Mouse (Mus musculus) stomach, postnatal 0 days (tissue): ENCODE results near the gene Dact2. TPM values are rescaled to one million over a fixed set of nuclear protein-coding genes. Genes with fewer than 3 reads are reported as not detected.

Source experiments
- ATAC-seq: fragments of 200-750 bp; cut with Nextera tagmentation; 2 replicates; pipeline ENCODE4 v1.8.0; 2017; ENCODE audit not compliant: low FRiP score, low TSS enrichment
- DNase-seq: peaks from one replicate; pipeline ENCODE4 v3.0.0-alpha.2; 2016; ENCODE audit warnings: low spot score
- H3K27ac ChIP-seq: fragments of 300-500 bp; sonication (generic); replicated peaks from 2 replicates; pipeline ENCODE4 v1.5.1; 2014; ENCODE audit warnings: mild to moderate bottlenecking, control low read depth
- H3K27me3 ChIP-seq: fragments of 300-500 bp; sonication (generic); 2 replicates; pipeline ENCODE4 v1.6.1; 2014; ENCODE audit warnings: low read length; ENCODE audit not compliant: control insufficient read depth, insufficient read depth
- H3K36me3 ChIP-seq: fragments of 300-500 bp; sonication (generic); 2 replicates; pipeline ENCODE4 v1.6.1; 2014; ENCODE audit warnings: low read length, mixed read lengths; ENCODE audit not compliant: control insufficient read depth, insufficient read depth
- H3K4me1 ChIP-seq: fragments of 300-500 bp; sonication (generic); replicated peaks from 2 replicates; pipeline ENCODE4 v1.6.1; 2014; ENCODE audit warnings: antibody characterized with exemption; ENCODE audit not compliant: control insufficient read depth, insufficient read depth
- H3K4me2 ChIP-seq: fragments of 300-500 bp; sonication (generic); replicated peaks from 2 replicates; pipeline ENCODE4 v1.6.1; 2014; ENCODE audit warnings: low read depth, mild to moderate bottlenecking, control low read depth, moderate library complexity
- H3K4me3 ChIP-seq: fragments of 300-500 bp; sonication (generic); 2 replicates; pipeline ENCODE4 v1.5.1; 2014; ENCODE audit warnings: low read depth, low read length, control low read depth
- H3K9ac ChIP-seq: fragments of 300-500 bp; sonication (generic); 2 replicates; pipeline ENCODE4 v1.6.1; 2014; ENCODE audit warnings: mild to moderate bottlenecking, low read length, control low read depth, mixed read lengths
- H3K9me3 ChIP-seq: fragments of 300-500 bp; sonication (generic); 2 replicates; pipeline ENCODE4 v1.6.1; 2016; ENCODE audit warnings: low read length; ENCODE audit not compliant: control insufficient read depth
- CTCF ChIP-seq: IDR thresholded peaks from 2 replicates; pipeline ENCODE4 v1.5.1; 2016; ENCODE audit warnings: antibody characterized with exemption, low read depth, mild to moderate bottlenecking, moderate library complexity
- EP300 ChIP-seq: optimal IDR thresholded peaks from 2 replicates; pipeline ENCODE3; 2016; ENCODE audit warnings: antibody characterized with exemption
- WGBS: fragments of 180-500 bp; shearing (Covaris S2); extraction: QIAGEN DNeasy Blood & Tissue Kit; methylation state at CpG from one replicate; pipeline ENCODE4 v1.1.7; 2014; 5-methylcytosine and 5-hydroxymethylcytosine counted together
- polyA plus RNA-seq: library from polyadenylated mRNA; unstranded; fragments of >200 nt; fragmentation: Nextera tagmentation; extraction: Ambion mirVana; gene quantifications from 2 replicates; pipeline ENCODE4 v1.2.1, GENCODE M21; 2015

Dact2 gene
- polyA plus RNA-seq, 1 experiment from 2014 or later: 1.8 TPM

- TF ChIP-seq CTCF (no peak), EP300 (no peak)
- Histone ChIP-seq H3K4me1 (no peaks in the 10 kb centered on the region; the same call in 1 of the 2 replicates), H3K27ac (peak overlapping the region; percentile 49), H3K27me3 (no peaks in the 10 kb centered on the region), H3K9me3 (no peaks in the 10 kb centered on the region), H3K36me3 (no peaks in the 10 kb centered on the region), H3K4me2 (no peak overlapping the region), H3K4me3 (no peak overlapping the region), H3K9ac (no peak overlapping the region)
- no peak for ATAC-seq
- WGBS: 51% methylated on average over 11 of the region's 11 CpGs
- DNase-seq: no peak
These were observed 40.3 kb upstream of the Dact2 start for GRCm38 (mm10) chr17:14244195-14244965.

- Histone ChIP-seq H3K36me3 (no peaks in the 10 kb centered on the region), H3K9me3 (no peaks in the 10 kb centered on the region), H3K27ac (no peak overlapping the region), H3K4me1 (no peaks in the 10 kb centered on the region; the same call in 1 of the 2 replicates), H3K4me2 (no peak overlapping the region), H3K9ac (no peak overlapping the region), H3K4me3 (no peak overlapping the region), H3K27me3 (no peaks in the 10 kb centered on the region)
- WGBS: 85% methylated on average over 8 of the region's 8 CpGs
- ATAC-seq: no peak
- TF ChIP-seq CTCF (no peak), EP300 (no peak)
- DNase-seq: no peak
These were observed 38.5 kb upstream of the Dact2 start for GRCm38 (mm10) chr17:14242634-14243033.

- TF ChIP-seq EP300 (no peak), CTCF (no peak)
- no peak for DNase-seq
- Histone ChIP-seq H3K4me1 (no peaks in the 10 kb centered on the region; the same call in 1 of the 2 replicates), H3K4me2 (no peak overlapping the region), H3K27me3 (no peaks in the 10 kb centered on the region), H3K9me3 (no peaks in the 10 kb centered on the region), H3K4me3 (no peak overlapping the region), H3K9ac (no peak overlapping the region), H3K36me3 (no peaks in the 10 kb centered on the region), H3K27ac (no peak overlapping the region)
- ATAC-seq: peak; percentile 35; the same call in 1 of the 2 replicates
- WGBS: 67% methylated on average over 10 of the region's 10 CpGs
These were observed 35.9 kb upstream of the Dact2 start for GRCm38 (mm10) chr17:14239960-14240359.

DNA sequence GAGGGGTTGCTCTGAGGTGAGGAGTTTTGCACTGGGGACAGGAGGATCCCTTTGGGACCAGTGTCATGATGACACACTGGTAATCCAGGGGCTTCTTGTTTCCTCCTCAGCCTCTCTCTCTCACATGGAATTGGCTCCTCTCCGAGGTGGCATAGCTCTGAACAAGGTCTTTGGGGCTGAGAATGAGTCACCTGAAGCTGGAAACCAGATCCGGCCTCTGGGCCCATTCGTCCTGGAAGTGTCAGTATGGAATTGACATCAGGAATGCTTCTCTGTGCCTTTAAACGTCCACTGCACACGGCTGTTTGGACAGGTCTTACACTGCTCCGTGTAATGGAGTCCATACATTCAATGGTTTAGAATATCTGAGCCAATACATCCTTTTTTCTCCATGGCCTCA lies 33.0 kb upstream of the Dact2 start:
- no peak for TF ChIP-seq CTCF
- Histone ChIP-seq H3K4me2 (no peak overlapping the region), H3K4me1 (no peaks in the 10 kb centered on the region), H3K9ac (no peak overlapping the region), H3K9me3 (no peaks in the 10 kb centered on the region), H3K27me3 (no peaks in the 10 kb centered on the region), H3K27ac (no peak overlapping the region), H3K4me3 (no peak overlapping the region), H3K36me3 (no peaks in the 10 kb centered on the region)
- ATAC-seq (no peak), DNase-seq (no peak)
- 29% methylated on average over 6 of the region's 6 CpGs for WGBS

- TF ChIP-seq CTCF (no peak), EP300 (no peak)
- H3K4me1 ChIP-seq: peaks cover 2% of the 10 kb centered on the region; the same call in 1 of the 2 replicates
- H3K9ac ChIP-seq: no peak overlapping the region
- WGBS: 57% methylated on average over 12 of the region's 12 CpGs
- H3K9me3 ChIP-seq: no peaks in the 10 kb centered on the region
- H3K36me3 ChIP-seq: no peaks in the 10 kb centered on the region
- no peak for ATAC-seq
- DNase-seq: no peak
- H3K4me2 ChIP-seq: no peak overlapping the region
- H3K27ac ChIP-seq: no peak overlapping the region
- H3K4me3 ChIP-seq: no peak overlapping the region
- H3K27me3 ChIP-seq: no peaks in the 10 kb centered on the region
These were observed 30.8 kb upstream of the Dact2 start for GRCm38 (mm10) chr17:14234774-14235389.

GRCm38 (mm10) chr17:14233658-14234057 lies 29.6 kb upstream of the Dact2 start:
- Histone ChIP-seq H3K9me3 (no peaks in the 10 kb centered on the region), H3K27me3 (no peaks in the 10 kb centered on the region), H3K27ac (no peak overlapping the region), H3K9ac (no peak overlapping the region), H3K4me1 (peaks cover 2% of the 10 kb centered on the region; the same call in 1 of the 2 replicates), H3K4me2 (no peak overlapping the region), H3K36me3 (no peaks in the 10 kb centered on the region), H3K4me3 (no peak overlapping the region)
- ATAC-seq: no peak
- 31% methylated on average over 4 of the region's 4 CpGs for WGBS
- no peak for DNase-seq
- no peak for TF ChIP-seq EP300
- peak; percentile 76 for TF ChIP-seq CTCF
